In the genomic region with DNA sequence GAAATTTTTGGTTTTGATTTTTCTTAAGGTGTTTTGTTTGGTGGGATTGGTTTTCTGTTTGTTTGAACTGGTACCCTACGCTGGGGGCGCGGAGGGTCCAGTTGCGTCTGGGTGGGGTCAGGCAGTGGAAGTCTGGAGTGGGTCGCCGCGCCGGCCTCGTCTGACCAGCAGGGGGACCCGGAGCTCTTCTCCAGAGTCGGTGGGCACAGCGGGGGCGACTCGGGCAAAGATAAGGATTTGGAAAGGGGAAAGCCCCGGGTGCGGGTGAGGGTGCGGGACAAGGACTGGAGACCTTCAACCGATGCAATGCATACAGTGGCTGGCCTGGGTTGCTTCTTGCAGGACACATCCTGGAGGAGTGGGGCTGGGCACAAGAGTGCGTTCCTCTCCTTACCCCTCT, we compare ENCODE assay signal across 8 mouse cellular contexts.
DNase-seq lines count a peak whose midpoint lies in the region; ATAC-seq and TF ChIP-seq lines count a peak whose summit lies in the region.

No protein-coding gene starts in this region.

- TF ChIP-seq POLR2A in MEL (IDR thresholded peaks at IDR 0.05; ENCODE audit: control insufficient read depth in 1 of 2, insufficient read depth in 1 of 2, low read depth in 1 of 2, low read length in 2 of 2, poor library complexity in 1 of 2): no peak
- TF ChIP-seq POLR2A in limb, embryonic 14.5 days (IDR thresholded peaks at IDR 0.05; ENCODE audit: borderline replicate concordance, extremely low read depth, insufficient read depth, insufficient read length): no peak

- no peak for TF ChIP-seq EP300 in MEL (IDR thresholded peaks at IDR 0.05; ENCODE audit: low read depth in 1 of 2, low read length in 2 of 2)

- no peaks in the 10 kb centered on the region for H3K36me3 ChIP-seq in heart, embryonic 16.5 days (ENCODE audit: control insufficient read depth, insufficient read depth)
- no peaks in the 10 kb centered on the region for H3K36me3 ChIP-seq in MEL (ENCODE audit: control insufficient read depth in 1 of 2, insufficient read depth in 2 of 2, low read length in 2 of 2)
- H3K36me3 ChIP-seq in forebrain, embryonic 10.5 days (replicated peaks): no peaks in the 10 kb centered on the region
- no peaks in the 10 kb centered on the region for H3K36me3 ChIP-seq in limb, embryonic 14.5 days (ENCODE audit: control insufficient read depth, insufficient read depth, low read length)

- H3K4me2 ChIP-seq in heart, embryonic 16.5 days (ENCODE audit: low read depth, low read length): peak overlapping the region; percentile 64
- H3K4me2 ChIP-seq in limb, embryonic 14.5 days (replicated peaks; ENCODE audit: low read depth, low read length, severe bottlenecking): peak overlapping the region; percentile 58

- 3% methylated on average over 19 of the region's 19 CpGs for WGBS in heart, embryonic 16.5 days
- 4% methylated on average over 19 of the region's 19 CpGs for WGBS in forebrain, embryonic 10.5 days
- 4% methylated on average over 19 of the region's 19 CpGs for WGBS in limb, embryonic 14.5 days

- peak in 2 of 3 experiments; percentile 7 to 46; a peak in 3 of 6 replicates for TF ChIP-seq CTCF in MEL (IDR thresholded peaks at IDR 0.05 in 2 of 3, conservative IDR thresholded peaks at IDR 0.05 in 1 of 3; ENCODE audit: control insufficient read depth in 1 of 3, insufficient read depth in 1 of 3, low read depth in 2 of 3, low read length in 3 of 3, poor library complexity in 1 of 3, severe bottlenecking in 1 of 3)

- peaks cover 9% of the 10 kb centered on the region for H3K4me1 ChIP-seq in heart, embryonic 16.5 days (ENCODE audit: control insufficient read depth, insufficient read depth, low read length)
- no peaks in the 10 kb centered on the region for H3K4me1 ChIP-seq in MEL (ENCODE audit: control insufficient read depth in 1 of 2, insufficient read depth in 2 of 2, low read length in 2 of 2)
- H3K4me1 ChIP-seq in forebrain, embryonic 10.5 days: peaks cover 24% of the 10 kb centered on the region
- peaks cover 10% of the 10 kb centered on the region; the same call in 1 of the 2 replicates for H3K4me1 ChIP-seq in limb, embryonic 14.5 days (ENCODE audit: control insufficient read depth, insufficient read depth, low read length)

- peak overlapping the region; percentile 39 for H3K4me3 ChIP-seq in heart, embryonic 16.5 days (ENCODE audit: low read length)
- no peak overlapping the region for H3K4me3 ChIP-seq in MEL (ENCODE audit: control insufficient read depth in 1 of 2, insufficient read depth in 1 of 2, low read depth in 2 of 2, low read length in 2 of 2)
- peak overlapping the region; percentile 51 for H3K4me3 ChIP-seq in forebrain, embryonic 10.5 days
- peak overlapping the region; percentile 31 for H3K4me3 ChIP-seq in limb, embryonic 14.5 days (replicated peaks; ENCODE audit: low read length)

- H3K79me2 ChIP-seq in MEL (ENCODE audit: control insufficient read depth, insufficient read depth, low read length, poor library complexity): no peaks in the 10 kb centered on the region

- peaks cover 14% of the 10 kb centered on the region for H3K27me3 ChIP-seq in heart, embryonic 16.5 days (ENCODE audit: control insufficient read depth, insufficient read depth, low read length)
- H3K27me3 ChIP-seq in MEL (ENCODE audit: control insufficient read depth in 1 of 2, insufficient read depth in 2 of 2, low read length in 2 of 2): no peaks in the 10 kb centered on the region
- H3K27me3 ChIP-seq in forebrain, embryonic 10.5 days (ENCODE audit: poor library complexity, severe bottlenecking): peaks cover 51% of the 10 kb centered on the region
- H3K27me3 ChIP-seq in limb, embryonic 14.5 days (ENCODE audit: control insufficient read depth, insufficient read depth, low read length): peaks cover 11% of the 10 kb centered on the region

- ATAC-seq in heart, embryonic 16.5 days (replicated peaks; ENCODE audit: extremely low read depth, insufficient read depth, low FRiP score): no peak; the same call in 1 of the 2 replicates
- no peak for ATAC-seq in limb, embryonic 14.5 days (ENCODE audit: low FRiP score, low read depth)

- TF ChIP-seq RAD21 in MEL (IDR thresholded peaks at IDR 0.05; ENCODE audit: low read depth, low read length): no peak; the same call in 1 of the 2 replicates

- 0 out of 2 replicates have a peak overlapping the region, but pooled peaks have one; percentile 17 for H3K9ac ChIP-seq in heart, embryonic 16.5 days (ENCODE audit: low read length)
- no peak overlapping the region for H3K9ac ChIP-seq in MEL (ENCODE audit: control insufficient read depth, low read depth, low read length, poor library complexity, severe bottlenecking)
- no peak overlapping the region for H3K9ac ChIP-seq in limb, embryonic 14.5 days (ENCODE audit: low read depth, low read length, severe bottlenecking)

- no peaks in the 10 kb centered on the region for H3K9me3 ChIP-seq in heart, embryonic 16.5 days (replicated peaks; ENCODE audit: control insufficient read depth, low read length)
- no peaks in the 10 kb centered on the region for H3K9me3 ChIP-seq in MEL (replicated peaks; ENCODE audit: insufficient read depth, low read length)
- H3K9me3 ChIP-seq in forebrain, embryonic 10.5 days: no peaks in the 10 kb centered on the region
- no peaks in the 10 kb centered on the region for H3K9me3 ChIP-seq in limb, embryonic 14.5 days (ENCODE audit: control insufficient read depth, low read length)

- no peak for DNase-seq in heart, adult 9 months (ENCODE audit: low spot score in 2 of 2)
- DNase-seq in MEL (ENCODE audit: low read depth, low spot score): no peak
- peak; percentile 70 for DNase-seq in forebrain, embryonic 10.5 days (ENCODE audit: extremely low spot score, low spot score)
- DNase-seq in limb, embryonic 14.5 days (ENCODE audit: low spot score): no peak
- DNase-seq in retina, embryonic 14.5 days (ENCODE audit: low spot score): peak; percentile 71
- DNase-seq in frontal cortex, adult 2 months (ENCODE audit: extremely low spot score in 1 of 2, low spot score in 1 of 2): no peak
- DNase-seq in lung, postnatal 4 days: no peak

- H3K27ac ChIP-seq in heart, embryonic 16.5 days (ENCODE audit: low read length): no peak overlapping the region
- no peak overlapping the region for H3K27ac ChIP-seq in MEL (ENCODE audit: control insufficient read depth, low read depth, low read length)
- H3K27ac ChIP-seq in forebrain, embryonic 10.5 days: peak overlapping the region; percentile 51; the same call in 1 of the 2 replicates
- H3K27ac ChIP-seq in limb, embryonic 14.5 days (replicated peaks; ENCODE audit: low read depth, low read length): no peak overlapping the region

TF ChIP-seq in MEL, 35 proteins besides CTCF, POLR2A, EP300 and RAD21:
- TF ChIP-seq TCF12 (IDR thresholded peaks at IDR 0.05; ENCODE audit: low read depth, low read length) (no peak), RCOR1 (IDR thresholded peaks at IDR 0.05; ENCODE audit: low read depth, low read length) (no peak), E2F4 (IDR thresholded peaks at IDR 0.05; ENCODE audit: borderline replicate concordance, low read depth, low read length) (no peak), POLR2AphosphoS2 (IDR thresholded peaks at IDR 0.05; ENCODE audit: low read length) (no peak), UBTF (IDR thresholded peaks at IDR 0.05; ENCODE audit: borderline replicate concordance, insufficient read depth, low read depth, low read length) (no peak), KAT2A (conservative IDR thresholded peaks at IDR 0.05; ENCODE audit: low read depth, low read length) (no peak), SIN3A (IDR thresholded peaks at IDR 0.05; ENCODE audit: low read length) (no peak)
TF ChIP-seq in MEL: peak in this region for 0.

Comparison
In these comparisons a context has a peak if more than half of its experiments do, and no peak if none do; other contexts are left out.
1. H3K4me3 ChIP-seq: peak in heart, embryonic 16.5 days (single experiment), forebrain, embryonic 10.5 days (single experiment) and limb, embryonic 14.5 days (single experiment); none in MEL (0 of 2).
2. DNase-seq: peak in forebrain, embryonic 10.5 days (single experiment) and retina, embryonic 14.5 days (single experiment); none in heart, adult 9 months (0 of 2), MEL (single experiment), limb, embryonic 14.5 days (single experiment), frontal cortex, adult 2 months (0 of 2) and lung, postnatal 4 days (0 of 2).